Mouse (Mus musculus): ENCODE measurements around the gene Gemin4. TPM values are rescaled to one million over a fixed set of nuclear protein-coding genes. Genes with fewer than 3 reads are reported as not detected.
A peak's percentile ranks its signal among the peaks of the same experiment; 100 is the strongest.

Gene Gemin4
- total RNA-seq (2021): 10 to 100 TPM in 1 of 2 experiments, 1 to 10 TPM in 1; 7.7 to 10.3 TPM

DNA sequence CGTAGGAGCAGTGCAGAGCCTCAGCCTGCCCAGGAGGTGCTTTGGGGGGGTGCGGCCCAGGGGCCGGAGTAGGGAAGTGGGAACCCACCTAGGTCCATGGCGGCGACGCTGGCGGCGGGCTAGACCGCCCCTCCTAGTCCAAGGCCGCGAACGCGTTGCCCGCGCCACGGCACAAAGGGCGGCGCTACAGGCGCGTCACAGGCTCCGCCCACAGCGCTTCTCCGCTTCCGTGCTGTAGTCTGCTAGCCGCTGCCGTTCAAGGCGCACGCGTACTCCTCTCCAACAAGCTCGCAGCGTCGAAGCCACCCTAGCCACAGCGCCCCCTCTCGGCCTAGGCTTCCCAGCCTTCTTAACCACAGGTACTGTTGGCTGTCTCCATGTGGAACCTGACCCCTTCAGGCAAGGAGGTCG lies at the start of gene Gemin4, which contains the start of gene Dbil5:
Gemin4 (minus strand) TSS at position 275 of the 411 bp plus-strand sequence.
Dbil5 (plus strand) TSS at position 219 of the 411 bp plus-strand sequence.
- DNase-seq: peak; percentile 98
- intact Hi-C loops (cut with DNase I): no loop called here

- intact Hi-C loops (cut with DNase I): no loop called here
- peak; percentile 65 for DNase-seq
Measured at GRCm38 (mm10) chr11:76262611-76263351, 45.3 kb upstream of the Gemin4 start.

DNA sequence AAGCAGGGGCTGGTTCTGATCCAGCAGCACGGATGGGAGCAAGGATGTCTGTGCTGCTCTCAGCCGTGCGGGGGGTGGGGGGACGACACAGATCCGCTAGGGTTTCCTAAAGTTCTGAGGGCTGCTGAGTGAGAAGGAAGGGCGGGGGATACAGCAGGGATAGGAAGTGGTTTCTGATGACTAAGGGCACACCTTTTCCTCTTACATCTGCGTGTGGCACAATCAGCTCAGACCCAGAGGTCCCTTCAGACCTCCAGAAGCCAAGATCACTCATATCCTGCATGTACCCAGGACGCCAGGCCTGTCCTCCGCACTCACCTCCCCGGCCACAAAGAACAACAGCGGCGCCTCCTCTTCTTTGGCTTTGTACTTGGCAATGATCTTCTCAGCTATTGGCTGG lies 43.8 kb upstream of the Gemin4 start:
- intact Hi-C loops (cut with DNase I): no loop called here
- DNase-seq: no peak

GRCm38 (mm10) chr11:76260208-76261050 lies 43.0 kb upstream of the Gemin4 start:
- no peak for DNase-seq
- intact Hi-C loops (cut with DNase I): no loop called here

GRCm38 (mm10) chr11:76258511-76258910 lies 41.0 kb upstream of the Gemin4 start:
- intact Hi-C loops (cut with DNase I): no loop called here
- DNase-seq: no peak

- intact Hi-C loops (cut with DNase I): no loop called here
Measured at GRCm38 (mm10) chr11:76257386-76257785, 39.9 kb upstream of the Gemin4 start.

DNA sequence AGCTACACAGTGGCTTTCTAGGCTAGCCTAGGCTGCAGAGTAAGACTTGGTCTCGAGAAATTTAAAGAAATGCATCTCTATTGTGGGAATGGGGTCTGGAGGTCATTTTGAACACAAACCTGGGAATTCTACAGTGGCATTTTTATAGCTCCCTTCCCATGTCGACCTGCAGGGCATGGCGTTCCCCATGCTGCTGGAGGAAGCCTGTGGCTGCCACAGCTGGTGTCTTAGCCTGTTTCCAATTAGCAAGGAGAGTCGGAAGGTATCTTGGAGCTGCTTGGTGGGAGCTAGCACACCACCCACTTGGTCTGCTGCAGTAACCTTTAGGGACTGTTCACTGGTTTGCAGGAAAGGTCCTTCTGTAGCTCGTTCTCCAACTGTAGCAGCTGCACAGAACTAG lies 38.7 kb upstream of the Gemin4 start:
- intact Hi-C loops (cut with DNase I): no loop called here
- no peak for DNase-seq

More at GRCm38 (mm10) chr11:76257386-76257785, 39.9 kb upstream of the Gemin4 start:
- DNase-seq: no peak

GRCm38 (mm10) chr11:76255431-76256001 lies 38.1 kb upstream of the Gemin4 start:
- peak; percentile 72 for DNase-seq
- intact Hi-C loops (cut with DNase I): no loop called here

GRCm38 (mm10) chr11:76253918-76254264 lies 36.4 kb upstream of the Gemin4 start:
- intact Hi-C loops (cut with DNase I): loop anchor here (2.0 kb wide), 1 partner anchor 145 kb away; the partner anchor contains the start of gene Nxn
- DNase-seq: no peak

GRCm38 (mm10) chr11:76253145-76253917 lies 35.9 kb upstream of the Gemin4 start:
- peak; percentile 88 for DNase-seq
- intact Hi-C loops (cut with DNase I): loop anchor here (2.0 kb wide), 1 partner anchor 145 kb away; the partner anchor contains the start of gene Nxn

DNA sequence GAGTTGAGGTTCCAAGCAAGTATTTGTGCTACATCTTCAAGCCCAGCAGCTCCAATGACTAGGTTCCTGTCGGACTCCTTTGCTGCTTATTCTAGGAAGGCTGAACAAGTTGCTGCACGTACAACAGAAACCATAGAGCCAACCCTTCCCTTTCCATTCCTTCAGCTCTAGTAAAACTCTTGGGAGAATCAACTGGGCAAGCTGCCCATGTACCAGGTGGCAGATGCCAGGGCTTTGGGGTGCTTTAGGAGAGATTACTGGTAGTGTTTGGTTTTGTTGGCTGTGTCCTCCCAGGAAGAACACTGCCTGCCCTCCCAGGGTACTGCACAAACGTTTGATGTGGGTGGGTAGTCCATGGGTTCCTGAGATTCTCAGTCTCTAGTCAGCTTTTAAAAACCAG lies 34.6 kb upstream of the Gemin4 start:
- intact Hi-C loops (cut with DNase I): loop anchor here (2.0 kb wide), 1 partner anchor 147 kb away; the partner anchor contains the start of gene Nxn
- DNase-seq: peak; percentile 60

DNA sequence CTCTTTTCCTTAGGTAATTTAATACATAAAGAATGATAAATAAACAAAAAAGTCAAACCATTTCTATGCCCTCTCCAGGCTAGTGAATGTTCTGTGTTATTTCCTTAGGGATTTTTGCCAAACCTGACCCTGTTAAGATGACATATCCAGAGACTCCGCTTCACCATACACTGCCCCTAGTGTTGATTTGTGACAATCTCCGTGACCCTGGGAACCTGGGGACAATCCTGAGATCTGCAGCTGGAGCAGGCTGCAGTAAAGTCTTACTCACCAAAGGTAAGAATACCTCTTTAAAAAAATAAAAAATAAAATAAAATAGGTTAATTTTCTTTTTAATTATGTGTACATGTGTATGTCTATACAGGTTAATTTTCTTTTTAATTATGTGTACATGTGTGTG lies 29.8 kb upstream of the Gemin4 start:
- no peak for DNase-seq
- intact Hi-C loops (cut with DNase I): no loop called here

- intact Hi-C loops (cut with DNase I): no loop called here
- no peak for DNase-seq
Measured at GRCm38 (mm10) chr11:76246439-76246838, 29.0 kb upstream of the Gemin4 start.

DNA sequence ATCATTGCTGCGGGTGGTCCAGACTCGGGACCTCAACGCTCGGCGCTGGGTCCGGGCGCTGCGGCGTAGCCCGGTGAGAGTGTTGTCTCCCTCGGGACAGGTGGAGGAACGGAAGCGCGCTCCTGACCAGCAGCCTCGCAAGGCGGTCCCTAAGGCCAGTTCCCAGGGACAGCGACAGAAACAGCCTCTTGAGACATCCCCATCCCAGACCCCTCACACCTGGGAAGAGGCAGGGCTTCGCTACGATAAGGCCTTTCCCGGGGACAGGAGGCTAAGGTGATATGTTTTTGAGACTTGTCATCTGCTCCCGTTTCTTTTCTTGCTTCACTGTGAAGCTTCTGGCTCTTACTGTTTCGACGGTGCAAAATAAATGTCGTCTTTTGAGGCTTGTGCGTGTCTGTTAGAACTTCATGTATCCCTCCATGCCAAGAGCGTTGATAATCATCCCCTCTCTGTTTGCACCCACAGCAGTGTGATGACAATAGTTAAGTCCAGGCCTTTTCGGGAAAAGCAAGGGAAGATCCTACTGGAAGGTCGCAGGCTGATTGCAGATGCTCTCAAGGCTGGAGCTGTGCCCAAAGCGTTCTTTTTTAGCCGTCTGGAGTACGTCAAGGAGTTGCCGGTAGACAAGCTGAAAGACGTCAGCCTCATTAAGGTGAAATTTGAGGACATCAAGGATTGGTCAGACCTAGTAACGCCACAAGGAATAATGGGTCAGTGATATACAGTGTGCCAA lies 26.5 kb upstream of the Gemin4 start:
- intact Hi-C loops (cut with DNase I): no loop called here
- no peak for DNase-seq

DNA sequence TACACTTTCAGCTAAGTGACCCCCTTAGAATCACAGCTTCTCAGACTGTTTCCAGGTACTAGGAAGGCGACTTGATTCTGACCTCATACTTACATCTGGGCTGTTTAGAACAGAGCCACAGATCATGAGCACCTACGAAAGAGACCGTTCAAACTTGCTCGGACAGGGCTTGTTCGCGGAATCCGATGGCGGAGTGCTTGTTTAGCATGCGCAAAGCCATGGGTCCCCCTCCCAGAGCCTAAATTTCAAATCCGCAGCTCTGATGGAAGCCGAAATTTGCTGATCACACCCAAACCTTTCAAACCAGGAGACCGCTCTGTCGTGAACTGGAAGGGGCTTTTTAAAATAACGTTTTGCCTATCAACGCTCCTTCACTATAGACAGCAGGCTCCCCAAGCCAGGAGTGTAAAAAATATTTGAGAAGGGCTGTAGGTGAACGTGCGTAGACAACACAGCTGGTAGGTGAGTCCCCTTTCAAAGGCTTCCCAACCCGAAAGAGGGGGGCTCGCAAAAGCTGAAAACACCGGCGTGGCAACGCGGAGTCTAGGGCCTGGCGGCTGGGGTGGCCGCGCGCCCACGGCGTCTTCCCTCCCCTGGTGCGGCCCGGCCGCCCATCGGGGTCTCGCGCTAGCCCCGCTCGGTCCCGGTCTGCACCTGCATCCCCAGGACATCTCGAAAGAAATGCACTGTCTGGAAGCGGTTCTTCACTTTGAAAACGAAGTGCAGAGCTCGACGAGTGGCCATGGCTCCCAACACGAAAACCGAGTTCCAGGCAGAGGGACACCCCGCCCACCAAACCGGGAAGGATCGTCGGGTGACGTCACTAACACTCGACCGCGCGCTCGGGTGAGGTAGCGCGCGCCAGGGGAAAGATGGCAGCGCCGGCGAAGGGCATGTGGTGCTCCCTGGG lies 25.7 kb upstream of the Gemin4 start, which contains the start of the genes Mrm3 and Glod4:
Mrm3 (plus strand) TSS at position 815 of the 910 bp plus-strand sequence.
Glod4 (minus strand) TSS at position 825 of the 910 bp plus-strand sequence.
- intact Hi-C loops (cut with DNase I): no loop called here
- DNase-seq: peak; percentile 94

- no peak for DNase-seq
- intact Hi-C loops (cut with DNase I): no loop called here
Measured at GRCm38 (mm10) chr11:76239750-76240149, 22.3 kb upstream of the Gemin4 start.

DNA sequence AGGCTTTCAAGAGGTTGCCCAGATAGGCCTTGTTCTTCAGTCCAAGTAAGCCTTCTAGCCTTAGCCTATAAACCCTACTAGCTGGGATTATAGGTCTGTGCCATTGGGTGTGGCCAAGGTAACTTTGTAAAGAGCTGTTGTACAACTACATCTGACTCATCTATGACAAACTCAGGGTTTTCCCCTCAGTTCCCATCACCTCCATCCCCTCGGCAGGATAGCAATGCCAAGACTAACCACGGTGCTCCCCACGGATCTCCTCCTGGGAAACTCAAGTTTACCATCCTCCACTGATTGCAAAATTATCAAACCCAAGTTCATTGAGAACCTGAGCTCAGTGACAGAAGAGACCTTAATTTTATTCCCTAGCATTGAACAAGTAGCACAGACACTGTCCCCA lies 18.7 kb upstream of the Gemin4 start:
- DNase-seq: no peak
- intact Hi-C loops (cut with DNase I): no loop called here

GRCm38 (mm10) chr11:76225051-76225450 lies 7.6 kb upstream of the Gemin4 start:
- intact Hi-C loops (cut with DNase I): no loop called here
- no peak for DNase-seq

- intact Hi-C loops (cut with DNase I): no loop called here
- no peak for DNase-seq
Measured at GRCm38 (mm10) chr11:76224631-76225030, 7.2 kb upstream of the Gemin4 start.

Measured in left cerebral cortex, postnatal 4 days (tissue).